Mouse (Mus musculus) neural tube, embryonic 14.5 days (tissue): ENCODE measurements at regions not wholly inside any gene's neighbourhood (a gene's known extent, or its start where the extent isn't known, plus 50 kb on each side); places are given as distances from the start of the nearest gene placed in this dataset.

Experiments used
- ATAC-seq: fragments of 200-750 bp; cut with Nextera tagmentation; 2 replicates; pipeline ENCODE4 v1.8.0; 2017; ENCODE audit warnings: low read depth, mild to moderate bottlenecking, moderate TSS enrichment, moderate library complexity
- H3K27ac ChIP-seq: fragments of 300-500 bp; sonication (generic); 2 replicates; pipeline ENCODE4 v1.5.1; 2014; ENCODE audit warnings: low read depth, mild to moderate bottlenecking, control low read depth, low read length, moderate library complexity, mixed read lengths
- H3K27me3 ChIP-seq: fragments of 300-500 bp; sonication (generic); 2 replicates; pipeline ENCODE4 v1.6.1; 2014; ENCODE audit warnings: low read length; ENCODE audit not compliant: control insufficient read depth, insufficient read depth
- H3K36me3 ChIP-seq: fragments of 300-500 bp; sonication (generic); 2 replicates; pipeline ENCODE4 v1.6.1; 2014; ENCODE audit warnings: low read length, mixed read lengths; ENCODE audit not compliant: control insufficient read depth, insufficient read depth
- H3K4me1 ChIP-seq: fragments of 300-500 bp; sonication (generic); 2 replicates; pipeline ENCODE4 v1.6.1; 2014; ENCODE audit warnings: low read length; ENCODE audit not compliant: control insufficient read depth, insufficient read depth
- H3K4me2 ChIP-seq: fragments of 300-500 bp; sonication (generic); 2 replicates; pipeline ENCODE4 v1.6.1; 2014; ENCODE audit warnings: mild to moderate bottlenecking, low read depth, low read length, control low read depth
- H3K4me3 ChIP-seq: fragments of 300-500 bp; sonication (generic); 2 replicates; pipeline ENCODE4 v1.5.1; 2014; ENCODE audit warnings: low read depth, low read length, control low read depth, mixed read lengths
- H3K9ac ChIP-seq: fragments of 300-500 bp; sonication (generic); replicated peaks from 2 replicates; pipeline ENCODE4 v1.6.1; 2014; ENCODE audit warnings: low read depth, mild to moderate bottlenecking, control low read depth, low read length, mixed read lengths
- H3K9me3 ChIP-seq: fragments of 300-500 bp; sonication (generic); 2 replicates; pipeline ENCODE4 v1.6.1; 2016; ENCODE audit warnings: low read length; ENCODE audit not compliant: control insufficient read depth
- WGBS: fragments of 180-500 bp; shearing (Covaris S2); extraction: QIAGEN DNeasy Blood & Tissue Kit; methylation state at CpG from one replicate; pipeline ENCODE4 v1.1.7; 2014; 5-methylcytosine and 5-hydroxymethylcytosine counted together

GRCm38 (mm10) chr3:148679121-148679520 lies 311.2 kb downstream of the Adgrl2 start:
- no peak overlapping the region for H3K9ac ChIP-seq
- H3K4me1 ChIP-seq, result no peaks in the 10 kb centered on the region
- no peak for ATAC-seq
- WGBS, result 42% methylated on average over 2 of the region's 2 CpGs
- no peak overlapping the region for H3K27ac ChIP-seq
- no peak overlapping the region for H3K4me3 ChIP-seq
- no peaks in the 10 kb centered on the region for H3K9me3 ChIP-seq
- no peaks in the 10 kb centered on the region for H3K27me3 ChIP-seq
- no peak overlapping the region for H3K4me2 ChIP-seq
- H3K36me3 ChIP-seq, result no peaks in the 10 kb centered on the region

- H3K27me3 ChIP-seq, result no peaks in the 10 kb centered on the region
- no peak overlapping the region for H3K4me2 ChIP-seq
- 49% methylated on average over 2 of the region's 2 CpGs for WGBS
- H3K36me3 ChIP-seq, result no peaks in the 10 kb centered on the region
- no peaks in the 10 kb centered on the region for H3K4me1 ChIP-seq
- no peak for ATAC-seq
- H3K4me3 ChIP-seq, result no peak overlapping the region
- no peak overlapping the region for H3K27ac ChIP-seq
- H3K9ac ChIP-seq, result no peak overlapping the region
- H3K9me3 ChIP-seq, result no peaks in the 10 kb centered on the region
Measured at GRCm38 (mm10) chr3:148676025-148676424, 314.3 kb downstream of the Adgrl2 start.

DNA sequence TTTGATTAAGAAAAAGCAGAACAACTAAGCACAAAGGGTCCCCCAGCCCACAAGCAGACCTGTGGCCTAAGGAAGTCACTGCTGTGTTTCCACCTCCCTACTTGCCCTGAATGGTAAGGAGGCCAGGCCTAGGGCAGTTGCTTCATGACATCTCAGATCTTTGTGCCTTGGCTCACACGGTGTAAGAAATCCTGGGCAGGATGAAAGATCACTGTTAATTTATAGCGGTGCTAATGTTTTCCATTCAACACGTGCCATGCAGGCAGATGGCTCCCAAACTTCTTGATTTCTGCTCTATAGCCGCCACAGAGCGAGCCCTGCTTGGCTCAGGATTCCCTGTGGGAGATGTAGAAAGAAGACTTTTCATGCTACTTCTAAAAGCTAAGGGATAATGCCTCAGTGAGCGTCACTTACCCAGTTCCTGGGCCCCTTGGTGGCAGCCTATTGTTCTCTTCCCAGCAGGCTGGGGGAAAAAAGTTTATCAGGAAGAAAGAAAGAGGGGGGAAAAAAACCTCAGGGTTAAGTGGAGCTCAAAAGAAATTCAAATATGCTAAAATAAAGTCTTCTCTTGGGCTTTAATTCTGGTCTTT lies 327.4 kb downstream of the Adgrl2 start:
- H3K9ac ChIP-seq, result no peak overlapping the region
- H3K36me3 ChIP-seq, result no peaks in the 10 kb centered on the region
- H3K4me1 ChIP-seq, result no peaks in the 10 kb centered on the region
- H3K27ac ChIP-seq, result no peak overlapping the region
- no peaks in the 10 kb centered on the region for H3K27me3 ChIP-seq
- no peak overlapping the region for H3K4me3 ChIP-seq
- H3K9me3 ChIP-seq, result no peaks in the 10 kb centered on the region
- H3K4me2 ChIP-seq, result no peak overlapping the region
- 9% methylated on average over 6 of the region's 6 CpGs for WGBS
- ATAC-seq, result no peak; the same call in 1 of the 2 replicates

DNA sequence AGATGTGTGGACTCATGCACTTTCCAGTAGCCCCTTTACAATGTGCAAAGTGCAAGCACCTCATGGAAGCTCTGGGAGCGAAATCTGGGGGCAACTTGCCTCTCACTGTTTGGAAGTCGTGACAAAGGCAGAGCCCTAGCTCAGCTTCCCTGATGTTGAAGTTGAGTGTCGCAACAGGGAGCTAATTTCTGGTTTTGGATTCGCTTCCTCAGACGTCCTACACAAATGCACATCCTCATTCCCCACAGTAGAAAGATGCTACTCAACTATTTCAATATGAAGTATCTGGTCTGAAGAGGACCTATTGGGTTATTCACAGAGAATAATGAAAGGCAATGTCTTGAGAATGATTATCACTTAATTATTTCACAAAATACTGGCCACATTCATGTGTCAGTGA lies 331.3 kb downstream of the Adgrl2 start:
- Histone ChIP-seq H3K4me2 (no peak overlapping the region), H3K27ac (no peak overlapping the region), H3K4me1 (no peaks in the 10 kb centered on the region), H3K36me3 (no peaks in the 10 kb centered on the region), H3K27me3 (no peaks in the 10 kb centered on the region), H3K9ac (no peak overlapping the region), H3K4me3 (no peak overlapping the region), H3K9me3 (no peaks in the 10 kb centered on the region)
- WGBS, result 89% methylated on average over 5 of the region's 5 CpGs
- no peak for ATAC-seq

DNA sequence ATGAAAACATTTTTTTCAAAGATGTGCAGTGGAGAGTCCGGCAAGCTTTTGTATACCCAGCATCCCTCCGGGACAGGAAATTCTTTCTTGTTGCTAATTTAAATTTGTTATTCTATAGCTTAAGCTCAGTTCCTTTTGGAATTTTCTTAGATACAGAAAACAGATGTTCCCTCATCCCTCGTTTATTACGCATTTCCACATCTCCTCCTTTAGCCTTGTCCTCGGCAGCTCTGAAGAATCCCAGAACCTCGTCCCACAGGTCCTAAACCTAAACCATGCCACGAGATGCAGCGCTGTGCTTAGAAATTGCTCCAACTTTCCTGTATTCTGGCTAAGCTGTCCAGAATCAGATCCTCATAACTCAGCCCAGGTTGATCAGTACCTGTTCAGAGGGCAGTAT lies 332.0 kb downstream of the Adgrl2 start:
- Histone ChIP-seq H3K9me3 (no peaks in the 10 kb centered on the region), H3K36me3 (no peaks in the 10 kb centered on the region), H3K4me2 (no peak overlapping the region), H3K4me3 (no peak overlapping the region), H3K27me3 (no peaks in the 10 kb centered on the region), H3K9ac (no peak overlapping the region), H3K27ac (no peak overlapping the region), H3K4me1 (no peaks in the 10 kb centered on the region)
- 86% methylated on average over 8 of the region's 8 CpGs for WGBS
- no peak for ATAC-seq

- Histone ChIP-seq H3K27ac (no peak overlapping the region), H3K4me3 (no peak overlapping the region), H3K4me2 (no peak overlapping the region), H3K9me3 (no peaks in the 10 kb centered on the region), H3K36me3 (no peaks in the 10 kb centered on the region), H3K27me3 (no peaks in the 10 kb centered on the region), H3K4me1 (no peaks in the 10 kb centered on the region), H3K9ac (no peak overlapping the region)
- ATAC-seq, result no peak
- WGBS, result 87% methylated on average over 7 of the region's 7 CpGs
Measured at GRCm38 (mm10) chr3:148656187-148656586, 334.2 kb downstream of the Adgrl2 start.

GRCm38 (mm10) chr3:148650241-148650640 lies 340.1 kb downstream of the Adgrl2 start:
- WGBS, result 52% methylated on average over 8 of the region's 8 CpGs
- ATAC-seq, result no peak

GRCm38 (mm10) chr3:148644924-148645323 lies 345.4 kb downstream of the Adgrl2 start:
- Histone ChIP-seq H3K36me3 (no peaks in the 10 kb centered on the region), H3K9me3 (no peaks in the 10 kb centered on the region), H3K4me1 (no peaks in the 10 kb centered on the region), H3K9ac (no peak overlapping the region), H3K27ac (no peak overlapping the region), H3K27me3 (no peaks in the 10 kb centered on the region), H3K4me2 (no peak overlapping the region), H3K4me3 (no peak overlapping the region)
- ATAC-seq, result no peak
- 94% methylated on average over 5 of the region's 5 CpGs for WGBS

More at GRCm38 (mm10) chr3:148650241-148650640, 340.1 kb downstream of the Adgrl2 start:
- Histone ChIP-seq H3K9me3 (no peaks in the 10 kb centered on the region), H3K27ac (no peak overlapping the region), H3K27me3 (no peaks in the 10 kb centered on the region), H3K4me3 (no peak overlapping the region), H3K4me1 (no peaks in the 10 kb centered on the region), H3K4me2 (no peak overlapping the region), H3K36me3 (no peaks in the 10 kb centered on the region), H3K9ac (no peak overlapping the region)

GRCm38 (mm10) chr3:148641581-148641980 lies 348.8 kb downstream of the Adgrl2 start:
- WGBS, result 71% methylated on average over 3 of the region's 3 CpGs

More at GRCm38 (mm10) chr3:148641581-148641980, 348.8 kb downstream of the Adgrl2 start:
- H3K27me3 ChIP-seq, result no peaks in the 10 kb centered on the region
- no peak overlapping the region for H3K9ac ChIP-seq
- H3K27ac ChIP-seq, result no peak overlapping the region
- H3K9me3 ChIP-seq, result no peaks in the 10 kb centered on the region
- H3K4me2 ChIP-seq, result no peak overlapping the region
- H3K4me1 ChIP-seq, result no peaks in the 10 kb centered on the region
- H3K4me3 ChIP-seq, result no peak overlapping the region
- 0 out of 2 replicates have a peak, but pooled peaks have one; percentile 24 for ATAC-seq
- H3K36me3 ChIP-seq, result no peaks in the 10 kb centered on the region
